Mouse (Mus musculus): Measurements from ENCODE around the gene Cyp2s1.

DNA sequence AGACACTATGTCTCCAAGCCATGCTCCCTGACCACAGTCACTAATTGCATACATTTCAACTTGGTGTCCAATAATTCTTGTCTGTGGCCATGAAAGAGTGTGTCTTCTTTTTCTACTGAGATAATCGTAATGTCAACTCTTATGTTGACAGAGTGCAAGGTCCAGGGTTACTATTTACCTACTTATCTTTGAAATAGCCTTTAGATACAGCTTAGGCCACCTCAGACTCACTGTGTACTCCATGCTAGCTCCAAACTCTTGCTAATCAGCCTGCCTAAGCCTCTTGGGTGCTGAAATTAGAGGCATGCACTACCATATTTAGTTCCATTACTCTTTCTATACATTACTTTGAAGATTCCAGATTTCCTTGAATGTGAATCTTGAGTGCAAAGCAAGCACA, 17.3 kb downstream of the Cyp2s1 start:
- TF ChIP-seq POLR2A (IDR thresholded peaks at IDR 0.05; ENCODE audit: low read depth, low read length) (no peak), E2F4 (IDR thresholded peaks at IDR 0.05; ENCODE audit: insufficient replicate concordance, low read depth, low read length) (no peak), CTCF (conservative IDR thresholded peaks at IDR 0.05 in 1 of 2, IDR thresholded peaks at IDR 0.05 in 1 of 2; ENCODE audit: low read depth in 2 of 2, low read length in 2 of 2) (no peak), MAX (IDR thresholded peaks at IDR 0.05; ENCODE audit: low read length) (no peak), UBTF (IDR thresholded peaks at IDR 0.05; ENCODE audit: low read depth, low read length) (no peak), POLR2AphosphoS2 (IDR thresholded peaks at IDR 0.05; ENCODE audit: low read depth, low read length) (no peak), PAX5 (IDR thresholded peaks at IDR 0.05; ENCODE audit: low read length) (no peak), RCOR1 (conservative IDR thresholded peaks at IDR 0.05; ENCODE audit: low read depth, low read length) (no peak), KAT2A (IDR thresholded peaks at IDR 0.05; ENCODE audit: insufficient replicate concordance, low read length) (no peak), CHD1 (IDR thresholded peaks at IDR 0.05; ENCODE audit: low read depth, low read length) (no peak)
